Mouse (Mus musculus): ENCODE data around the gene Slc10a4.
"Not testable (repeated sequence)": the region's sequence is repeated elsewhere in the genome, so short reads cannot be mapped to it uniquely, and the experiment has no call there.

Slc10a4 gene

GRCm38 (mm10) chr5:73006784-73007581, at the start of gene Slc10a4:
Gene Slc10a4, plus strand, starts transcription at chr5:73006883.
- no peak for DNase-seq (ENCODE audit: low spot score)

DNA sequence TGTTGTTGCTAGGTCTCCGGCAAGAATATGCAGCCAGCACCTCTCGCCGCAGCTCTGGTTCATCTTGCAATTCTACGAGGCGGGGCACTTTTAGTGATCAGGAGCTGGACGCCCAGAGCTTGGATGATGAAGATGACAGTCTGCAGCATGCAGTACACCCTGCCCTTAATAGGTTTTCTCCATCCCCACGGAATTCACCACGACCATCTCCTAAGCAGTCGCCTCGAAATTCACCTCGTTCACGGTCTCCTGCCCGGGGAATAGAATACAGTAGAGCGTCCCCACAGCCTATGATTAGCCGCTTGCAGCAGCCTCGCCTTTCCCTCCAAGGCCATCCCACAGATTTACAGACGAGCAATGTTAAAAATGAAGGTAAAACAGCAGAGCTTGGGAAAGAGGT, 49.4 kb upstream of the Slc10a4 start:
- no peak for DNase-seq (ENCODE audit: low spot score)

GRCm38 (mm10) chr5:72960096-72960495, 46.6 kb upstream of the Slc10a4 start:
- no peak for DNase-seq (ENCODE audit: low spot score)

DNA sequence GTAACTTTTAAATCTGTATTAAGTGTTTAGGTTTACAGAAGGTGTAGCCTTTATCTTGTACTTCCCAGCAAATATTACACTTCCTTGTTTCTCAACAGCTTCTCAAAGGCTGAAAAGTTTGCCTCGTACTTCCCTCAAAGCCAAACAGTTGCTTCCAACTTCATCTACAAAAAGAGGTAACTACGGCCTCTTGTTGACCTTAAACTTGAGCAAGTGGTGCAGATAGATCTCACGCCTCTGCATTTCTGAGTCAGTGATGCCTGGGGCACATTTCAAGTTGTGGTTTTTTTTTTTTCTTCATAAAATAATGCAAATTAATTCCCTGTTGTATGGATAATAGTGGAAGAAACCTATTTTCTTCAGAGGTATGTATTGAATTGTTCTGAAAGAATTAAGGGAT, 41.0 kb upstream of the Slc10a4 start:
- DNase-seq (ENCODE audit: low spot score) = no peak

DNA sequence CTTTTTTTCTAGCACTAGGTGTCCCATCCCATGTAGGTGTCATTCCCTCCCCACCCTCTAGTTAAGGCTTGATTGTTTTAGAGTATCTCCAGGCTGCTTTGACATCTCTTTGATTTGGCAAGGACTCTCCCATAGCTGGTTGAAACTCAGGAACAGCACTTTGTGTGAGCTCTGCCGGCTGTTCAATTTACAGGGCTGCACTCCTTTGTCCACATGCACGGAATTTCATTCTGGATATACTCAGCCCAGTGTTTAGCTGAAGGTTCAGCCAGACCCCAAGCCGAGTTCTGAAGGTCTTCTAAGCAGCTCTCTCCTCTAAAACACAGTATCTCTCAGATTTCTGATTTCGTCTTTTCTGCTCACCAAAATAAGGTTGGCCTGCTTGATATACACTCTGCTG, 34.2 kb upstream of the Slc10a4 start:
- DNase-seq (ENCODE audit: low spot score) = no peak

- DNase-seq (ENCODE audit: low spot score) = no peak
Measured at GRCm38 (mm10) chr5:72972934-72973333, 33.7 kb upstream of the Slc10a4 start.

DNA sequence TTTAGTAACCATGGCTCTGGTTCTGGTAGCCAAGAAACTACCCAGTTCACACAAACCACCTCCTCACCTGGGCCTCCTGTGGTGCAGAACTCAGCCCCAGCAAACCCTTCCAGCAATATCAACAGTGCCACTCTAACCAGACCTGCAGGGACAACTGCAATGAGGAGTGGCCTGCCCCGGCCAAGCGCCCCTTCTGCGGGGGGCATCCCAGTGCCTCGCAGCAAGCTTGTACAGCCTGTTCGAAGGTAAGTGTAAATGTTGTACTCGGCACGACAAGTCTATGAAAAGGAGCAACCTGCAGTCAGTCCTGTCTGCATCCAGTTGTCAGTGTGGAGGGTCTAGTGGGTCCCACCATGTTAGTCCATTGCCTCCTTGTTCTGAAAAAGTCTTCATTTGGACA, 32.1 kb upstream of the Slc10a4 start, which contains the start of gene Gm10135:
TSS of gene Gm10135 (minus strand) at position 101 of the 400 bp plus-strand sequence.
- DNase-seq (ENCODE audit: low spot score) = no peak

- no peak for DNase-seq (ENCODE audit: low spot score)
Measured at GRCm38 (mm10) chr5:72975996-72976395, 30.7 kb upstream of the Slc10a4 start.

DNA sequence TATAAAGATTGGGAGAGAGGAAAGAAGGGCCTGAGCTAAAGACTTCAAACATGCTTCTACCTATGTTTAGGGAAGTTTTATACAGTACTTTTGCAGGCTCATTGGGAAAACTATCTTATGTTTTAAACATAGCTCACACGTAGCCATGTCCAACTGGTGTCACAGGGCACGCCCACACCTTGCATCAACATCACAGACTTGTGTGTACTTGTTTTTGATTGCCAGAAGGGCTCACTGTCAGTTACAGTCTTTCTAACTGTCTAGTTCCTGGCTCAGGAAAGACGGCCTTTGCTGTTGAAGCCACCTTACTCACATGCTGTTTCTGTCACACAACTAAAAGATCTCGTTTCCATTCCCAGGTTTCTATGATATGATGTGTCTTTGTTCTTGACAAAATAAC, 30.1 kb upstream of the Slc10a4 start:
- DNase-seq (ENCODE audit: low spot score) = no peak

DNA sequence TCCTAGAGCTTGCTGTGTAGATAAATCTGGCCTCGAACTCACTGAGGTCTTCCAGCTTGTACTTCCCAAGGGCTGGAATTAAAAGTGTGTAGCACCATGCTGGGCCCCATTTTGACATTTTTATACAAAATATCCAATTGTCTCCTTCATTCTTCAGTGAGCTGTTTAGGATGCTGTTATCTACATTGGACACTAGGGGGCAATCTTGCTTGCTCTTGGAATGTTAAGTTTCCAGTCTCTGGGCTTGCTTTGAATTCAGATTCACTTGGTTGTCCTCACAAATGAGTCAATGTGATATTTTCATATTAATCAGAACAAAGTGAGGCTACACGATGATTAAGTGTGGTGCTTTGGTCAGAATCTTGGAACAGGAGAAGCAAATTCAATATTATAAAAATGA, 22.6 kb upstream of the Slc10a4 start:
- no peak for DNase-seq (ENCODE audit: low spot score)

- DNase-seq (ENCODE audit: low spot score) = no peak
Measured at GRCm38 (mm10) chr5:72987786-72988185, 18.9 kb upstream of the Slc10a4 start.

DNA sequence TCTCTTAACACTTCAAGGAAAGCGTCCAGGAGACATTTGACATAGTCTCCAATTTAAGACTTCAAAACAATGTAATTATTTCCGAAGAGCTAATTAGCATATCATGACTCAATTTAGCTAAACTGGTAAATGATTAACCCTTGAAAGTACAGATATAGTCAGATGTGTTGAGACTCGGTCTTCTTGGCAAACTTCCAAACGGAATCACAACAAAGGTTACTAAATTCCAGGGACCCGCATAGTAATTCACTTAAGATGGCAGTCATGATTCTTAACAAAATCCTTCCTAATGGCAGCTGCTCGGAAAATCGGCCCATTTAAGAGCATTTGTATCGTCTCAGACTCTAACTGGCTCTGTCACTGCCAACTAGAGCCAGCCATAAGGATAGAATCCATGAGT, 16.9 kb upstream of the Slc10a4 start:
- DNase-seq (ENCODE audit: low spot score) = no peak

DNA sequence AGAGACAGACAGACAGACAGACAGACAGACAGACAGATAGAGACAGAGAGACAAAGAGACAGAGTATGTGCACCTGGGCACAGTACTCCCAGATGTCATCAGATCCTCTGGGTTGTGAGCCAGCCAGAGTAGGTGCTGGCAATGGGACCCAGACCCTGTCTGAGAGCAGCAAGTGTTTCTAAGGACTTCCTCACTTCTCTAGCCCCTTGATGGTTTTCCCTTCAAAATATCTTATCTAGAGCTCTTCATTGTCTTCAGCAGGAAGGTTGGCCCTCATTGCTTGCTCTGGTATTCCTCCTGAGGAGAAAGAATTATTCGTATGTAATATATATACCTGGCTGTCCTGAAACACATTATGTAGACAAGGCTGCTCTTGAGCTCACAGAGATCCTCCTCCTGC, 14.2 kb upstream of the Slc10a4 start:
- no peak for DNase-seq (ENCODE audit: low spot score)

DNA sequence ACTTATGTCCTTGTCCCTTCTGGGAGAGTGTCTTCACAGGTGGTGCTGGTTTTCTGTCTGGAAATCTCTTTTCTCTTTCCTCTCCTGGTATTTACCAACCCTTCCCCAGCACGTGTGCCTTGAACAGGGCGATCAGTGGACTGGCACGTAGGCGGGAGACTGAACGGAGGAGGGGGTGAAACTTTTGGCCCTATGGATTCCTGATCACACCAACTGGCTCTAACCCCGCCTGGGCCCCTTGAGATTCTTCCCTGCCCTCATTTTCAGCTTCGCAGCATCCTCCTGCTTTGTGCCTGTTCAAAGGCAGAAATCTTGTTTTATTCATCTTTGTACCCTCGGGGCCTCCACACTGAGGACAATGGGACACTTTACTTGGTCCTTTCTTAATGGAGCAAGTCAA, 12.3 kb upstream of the Slc10a4 start:
- no peak for DNase-seq (ENCODE audit: low spot score)

DNA sequence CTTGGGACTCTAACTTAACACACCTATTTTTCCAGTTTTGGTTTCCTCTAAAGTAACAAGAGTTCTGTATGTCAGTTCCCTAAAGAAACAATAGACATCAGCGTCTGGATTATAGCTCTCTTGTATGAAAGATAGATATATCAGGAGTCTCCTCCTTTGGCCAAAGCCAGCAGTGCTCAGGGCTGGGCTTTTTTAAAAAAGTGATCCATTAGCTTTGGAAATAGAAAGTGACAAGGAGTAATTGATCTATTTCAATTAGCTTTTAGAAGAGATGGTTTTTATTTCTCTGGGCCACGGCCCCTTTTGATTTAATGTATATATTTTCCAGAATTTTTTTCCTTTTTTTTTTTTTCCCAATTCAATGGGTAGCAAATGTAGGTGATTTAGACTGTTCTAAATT, 11.8 kb upstream of the Slc10a4 start:
- DNase-seq (ENCODE audit: low spot score) = no peak

GRCm38 (mm10) chr5:72995379-72995778, 11.3 kb upstream of the Slc10a4 start:
- DNase-seq (ENCODE audit: low spot score) = no peak

DNA sequence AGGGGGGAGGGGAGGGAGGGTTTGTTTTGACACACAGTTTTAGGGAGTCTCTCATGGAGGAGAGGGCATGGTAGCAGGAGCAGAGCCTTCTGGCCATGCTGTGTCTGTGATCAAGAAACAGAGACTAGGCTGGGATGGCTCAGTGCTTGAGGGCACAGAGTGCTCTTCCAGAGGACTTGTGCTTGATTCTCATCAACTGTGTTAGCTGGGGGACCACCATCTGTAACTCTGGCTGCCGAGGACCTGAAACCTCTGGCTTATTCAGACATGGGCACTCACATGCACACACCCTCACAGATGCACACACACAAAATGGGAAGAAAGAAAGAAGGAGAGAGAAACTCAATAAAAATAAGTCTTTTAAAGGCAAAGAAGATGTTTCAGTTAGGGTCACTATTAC, 8.1 kb upstream of the Slc10a4 start:
- DNase-seq (ENCODE audit: low spot score) = not testable (repeated sequence)

- DNase-seq (ENCODE audit: low spot score) = no peak
Measured at GRCm38 (mm10) chr5:73004046-73004445, 2.6 kb upstream of the Slc10a4 start.

DNA sequence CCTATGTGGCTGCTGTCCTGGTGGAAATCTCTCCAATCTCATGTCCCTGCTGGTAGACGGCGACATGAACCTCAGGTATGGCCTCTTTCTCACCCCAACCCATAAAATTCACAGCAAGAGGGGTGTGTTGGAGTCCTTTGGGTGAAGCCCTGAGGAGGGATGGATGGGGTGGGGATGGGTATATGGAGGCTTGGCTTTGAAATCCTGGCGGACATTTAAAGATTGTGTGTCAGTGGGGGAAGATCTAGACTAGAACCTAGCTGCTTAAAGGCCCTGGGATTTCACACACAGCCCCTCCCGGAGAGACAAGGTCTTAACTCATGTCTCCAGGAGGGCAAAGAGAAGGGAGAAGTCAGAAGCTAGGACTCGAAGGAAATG, 888 bp downstream of the Slc10a4 start:
- DNase-seq (ENCODE audit: low spot score) = no peak

DNA sequence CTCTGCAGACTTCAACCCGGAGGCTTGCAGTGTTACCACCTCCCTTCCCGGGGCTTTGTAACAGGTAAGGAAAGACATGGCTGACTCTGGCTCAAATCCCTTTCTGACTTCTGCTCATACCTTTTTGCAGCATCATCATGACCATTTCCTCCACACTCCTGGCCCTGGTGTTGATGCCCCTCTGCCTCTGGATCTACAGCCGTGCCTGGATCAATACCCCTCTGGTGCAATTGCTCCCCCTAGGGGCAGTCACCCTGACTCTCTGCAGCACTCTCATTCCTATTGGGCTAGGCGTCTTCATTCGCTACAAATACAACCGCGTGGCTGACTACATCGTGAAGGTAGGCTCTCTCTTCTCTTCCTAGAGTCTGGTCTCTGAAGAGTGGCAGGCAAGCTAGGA, 1.5 kb downstream of the Slc10a4 start:
- not testable (repeated sequence) for DNase-seq (ENCODE audit: low spot score)

DNA sequence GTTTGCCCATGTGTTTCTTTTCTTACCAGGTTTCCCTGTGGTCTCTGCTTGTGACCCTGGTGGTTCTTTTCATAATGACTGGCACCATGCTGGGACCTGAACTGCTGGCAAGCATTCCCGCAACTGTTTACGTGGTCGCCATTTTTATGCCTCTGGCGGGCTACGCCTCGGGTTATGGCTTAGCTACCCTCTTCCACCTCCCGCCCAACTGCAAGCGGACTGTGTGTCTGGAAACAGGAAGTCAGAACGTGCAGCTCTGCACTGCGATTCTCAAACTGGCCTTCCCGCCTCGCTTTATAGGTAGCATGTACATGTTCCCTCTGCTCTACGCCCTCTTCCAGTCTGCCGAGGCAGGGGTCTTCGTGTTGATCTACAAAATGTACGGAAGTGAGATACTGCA, 5.1 kb downstream of the Slc10a4 start:
- DNase-seq (ENCODE audit: low spot score) = not testable (repeated sequence)

GRCm38 (mm10) chr5:73012884-73013610, 6.4 kb downstream of the Slc10a4 start:
- DNase-seq (ENCODE audit: low spot score) = not testable (repeated sequence)

DNA sequence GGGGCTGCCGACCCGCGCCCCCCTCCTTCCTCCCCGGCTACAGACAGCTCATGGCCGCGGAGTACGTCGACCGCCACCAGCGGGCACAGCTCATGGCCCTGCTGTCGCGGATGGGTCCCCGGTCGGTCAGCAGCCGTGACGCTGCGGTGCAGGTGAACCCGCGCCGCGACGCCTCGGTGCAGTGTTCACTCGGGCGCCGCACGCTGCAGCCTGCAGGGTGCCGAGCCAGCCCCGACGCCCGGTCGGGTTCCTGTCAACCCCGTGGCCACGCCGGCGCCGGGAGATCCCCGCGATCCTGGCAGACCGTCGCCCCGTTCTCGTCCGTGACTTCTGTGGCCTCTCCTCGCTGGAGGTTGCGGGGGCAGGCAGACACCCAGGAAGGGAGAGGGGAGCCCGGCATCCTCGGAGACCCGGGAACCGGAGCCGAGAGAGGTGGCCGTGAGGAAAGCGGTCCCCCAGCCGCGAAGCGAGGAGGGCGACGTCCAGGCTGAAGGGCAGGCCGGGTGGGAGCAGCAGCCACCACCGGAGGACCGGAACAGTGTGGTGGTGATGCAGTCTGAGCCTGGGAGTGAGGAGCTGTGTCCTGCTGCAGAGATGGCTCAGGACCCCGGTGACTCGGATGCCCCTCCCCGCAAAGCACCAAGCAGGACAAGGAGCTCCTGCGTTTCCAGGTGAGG, 7.1 kb downstream of the Slc10a4 start:
- DNase-seq (ENCODE audit: low spot score) = not testable (repeated sequence)
